Mouse (Mus musculus) forebrain, embryonic 14.5 days (tissue): ENCODE measurements around the gene Otop2. TPM values are rescaled to one million over a fixed set of nuclear protein-coding genes. Genes with fewer than 3 reads are reported as not detected.

ENCODE experiments used
- ATAC-seq: fragments of 200-750 bp; cut with Nextera tagmentation; 2 replicates; pipeline ENCODE4 v1.8.0; 2017; ENCODE audit warnings: mild to moderate bottlenecking, moderate library complexity
- DNase-seq: peaks from one replicate; pipeline ENCODE4 v3.0.0-alpha.2; 2015; ENCODE audit warnings: low spot score
- H3K27ac ChIP-seq: fragments of 300-500 bp; sonication (generic); 2 replicates; pipeline ENCODE4 v1.5.1; 2014; ENCODE audit warnings: low read depth, mild to moderate bottlenecking, control low read depth, low read length, moderate library complexity
- H3K27me3 ChIP-seq: fragments of 300-500 bp; sonication (generic); replicated peaks from 2 replicates; pipeline ENCODE4 v1.6.1; 2014; ENCODE audit warnings: low read length, control low read depth, mixed read lengths; ENCODE audit not compliant: control insufficient read depth, insufficient read depth
- H3K36me3 ChIP-seq: fragments of 300-500 bp; sonication (generic); 2 replicates; pipeline ENCODE4 v1.6.1; 2014; ENCODE audit warnings: low read length, control low read depth; ENCODE audit not compliant: control insufficient read depth, insufficient read depth
- H3K4me1 ChIP-seq: fragments of 300-500 bp; sonication (generic); 2 replicates; pipeline ENCODE4 v1.6.1; 2014; ENCODE audit warnings: antibody characterized with exemption, low read length, control low read depth; ENCODE audit not compliant: control insufficient read depth, insufficient read depth
- H3K4me2 ChIP-seq: fragments of 300-500 bp; sonication (generic); 2 replicates; pipeline ENCODE4 v1.6.1; 2014; ENCODE audit warnings: mild to moderate bottlenecking, control low read depth, low read length
- H3K4me3 ChIP-seq: fragments of 300-500 bp; sonication (generic); 2 replicates; pipeline ENCODE4 v1.5.1; 2014; ENCODE audit warnings: low read depth, low read length, control low read depth
- H3K9ac ChIP-seq: fragments of 300-500 bp; sonication (generic); 2 replicates; pipeline ENCODE4 v1.6.1; 2014; ENCODE audit warnings: mild to moderate bottlenecking, low read length, control low read depth, moderate library complexity
- H3K9me3 ChIP-seq: fragments of 300-500 bp; sonication (generic); replicated peaks from 2 replicates; pipeline ENCODE4 v1.6.1; 2016; ENCODE audit warnings: low read length, control low read depth, mixed read lengths; ENCODE audit not compliant: control insufficient read depth
- WGBS: fragments of 180-500 bp; shearing (Covaris S2); extraction: QIAGEN DNeasy Blood & Tissue Kit; methylation state at CpG from one replicate; pipeline ENCODE4 v1.1.7; 2014; 5-methylcytosine and 5-hydroxymethylcytosine counted together
- polyA plus RNA-seq: library from polyadenylated mRNA; unstranded; fragments of >200 nt; fragmentation: Nextera tagmentation; extraction: Ambion mirVana; gene quantifications from 2 replicates; pipeline ENCODE4 v1.2.1, GENCODE M21; 2014

Gene Otop2
- polyA plus RNA-seq, 1 experiment from 2014 or later = not detected

DNA sequence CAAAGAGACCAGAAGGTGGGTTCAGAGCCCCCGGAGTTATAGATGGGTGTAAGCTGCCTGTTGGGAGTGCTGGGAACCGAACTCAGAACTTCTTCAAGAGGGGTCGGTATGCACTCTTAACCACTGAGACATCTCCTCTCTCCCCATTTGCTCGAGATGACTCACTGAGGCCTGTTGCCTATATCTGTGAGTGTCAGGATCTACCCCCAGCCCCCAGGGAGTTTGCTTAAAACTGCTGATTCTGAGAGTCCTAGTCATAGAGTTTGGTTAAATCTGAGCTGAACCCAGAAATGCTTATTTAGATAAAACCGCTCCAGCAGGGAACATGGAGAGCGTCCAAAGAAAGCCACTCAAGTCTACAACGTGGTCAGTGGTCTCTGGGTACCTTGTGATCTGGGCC lies 32.8 kb upstream of the Otop2 start:
- peaks cover 7% of the 10 kb centered on the region; the same call in 1 of the 2 replicates for H3K36me3 ChIP-seq
- no peak overlapping the region for H3K9ac ChIP-seq
- H3K4me3 ChIP-seq = no peak overlapping the region
- H3K9me3 ChIP-seq = no peaks in the 10 kb centered on the region
- H3K4me2 ChIP-seq = no peak overlapping the region
- no peak overlapping the region for H3K27ac ChIP-seq
- peaks cover 5% of the 10 kb centered on the region; the same call in 1 of the 2 replicates for H3K4me1 ChIP-seq
- 91% methylated on average over 7 of the region's 7 CpGs for WGBS
- ATAC-seq (no peak), DNase-seq (no peak)
- H3K27me3 ChIP-seq = no peaks in the 10 kb centered on the region

- Histone ChIP-seq H3K27ac (no peak overlapping the region), H3K4me1 (peaks cover 5% of the 10 kb centered on the region; the same call in 1 of the 2 replicates), H3K36me3 (0 out of 2 replicates have a peak, but pooled peaks cover 3% of the 10 kb centered on the region), H3K4me3 (no peak overlapping the region), H3K9me3 (no peaks in the 10 kb centered on the region), H3K27me3 (no peaks in the 10 kb centered on the region), H3K9ac (no peak overlapping the region), H3K4me2 (no peak overlapping the region)
- 90% methylated on average over 6 of the region's 6 CpGs for WGBS
- DNase-seq (no peak), ATAC-seq (no peak)
Observed at GRCm38 (mm10) chr11:115274771-115275170, 32.2 kb upstream of the Otop2 start.

- 0 out of 2 replicates have a peak, but pooled peaks cover 3% of the 10 kb centered on the region for H3K36me3 ChIP-seq
- H3K9me3 ChIP-seq = no peaks in the 10 kb centered on the region
- H3K4me1 ChIP-seq = peaks cover 5% of the 10 kb centered on the region; the same call in 1 of the 2 replicates
- H3K4me2 ChIP-seq = peak overlapping the region; percentile 85
- H3K9ac ChIP-seq = no peak overlapping the region
- H3K27me3 ChIP-seq = no peaks in the 10 kb centered on the region
- ATAC-seq (no peak), DNase-seq (no peak)
- no peak overlapping the region for H3K4me3 ChIP-seq
- no peak overlapping the region for H3K27ac ChIP-seq
- 87% methylated on average over 6 of the region's 6 CpGs for WGBS
Observed at GRCm38 (mm10) chr11:115275509-115275908, 31.5 kb upstream of the Otop2 start.

DNA sequence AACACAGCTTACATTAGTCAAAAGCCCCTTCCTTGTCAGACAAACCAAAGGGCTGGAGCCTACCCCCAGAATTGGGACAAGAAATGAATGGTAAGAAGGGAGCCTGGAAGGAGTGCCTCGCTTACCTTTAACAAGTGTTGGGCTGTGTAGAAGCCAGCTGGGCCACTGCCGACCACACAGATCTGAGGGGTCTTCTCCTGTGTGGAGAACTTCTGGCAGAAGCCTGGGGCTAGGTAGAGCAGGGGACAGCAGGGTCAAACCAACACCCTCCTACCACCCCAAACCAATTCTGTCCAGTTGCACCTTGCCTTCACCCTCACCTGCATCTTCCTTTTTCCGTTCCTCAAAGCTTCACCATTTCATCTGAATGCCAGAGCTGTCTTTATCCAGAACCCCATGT lies 31.0 kb upstream of the Otop2 start:
- 61% methylated on average over 3 of the region's 3 CpGs for WGBS
- DNase-seq (no peak), ATAC-seq (no peak)
- no peaks in the 10 kb centered on the region for H3K27me3 ChIP-seq
- H3K27ac ChIP-seq = no peak overlapping the region
- H3K4me1 ChIP-seq = peaks cover 5% of the 10 kb centered on the region; the same call in 1 of the 2 replicates
- peak overlapping the region; percentile 85 for H3K4me2 ChIP-seq
- 0 out of 2 replicates have a peak, but pooled peaks cover 3% of the 10 kb centered on the region for H3K36me3 ChIP-seq
- peak overlapping the region; percentile 61 for H3K4me3 ChIP-seq
- H3K9me3 ChIP-seq = no peaks in the 10 kb centered on the region
- H3K9ac ChIP-seq = peak overlapping the region; percentile 81

- peak within 1 kb of the TSS; percentile 61 for H3K4me3 ChIP-seq
- H3K27ac ChIP-seq = peak within 1 kb of the TSS; percentile 83
- no peaks in the 10 kb centered on the region for H3K9me3 ChIP-seq
- DNase-seq (peak; percentile 100), ATAC-seq (peak; percentile 97)
- 0 out of 2 replicates have a peak, but pooled peaks cover 2% of the 10 kb centered on the region for H3K36me3 ChIP-seq
- peaks cover 5% of the 10 kb centered on the region; the same call in 1 of the 2 replicates for H3K4me1 ChIP-seq
- WGBS = under 1% methylated on average over 42 of the region's 42 CpGs
- peak within 1 kb of the TSS; percentile 81 for H3K9ac ChIP-seq
- no peaks in the 10 kb centered on the region for H3K27me3 ChIP-seq
- peak within 1 kb of the TSS; percentile 85 for H3K4me2 ChIP-seq
Observed at GRCm38 (mm10) chr11:115276780-115277603, 30.0 kb upstream of the Otop2 start, which contains the start of gene Fdxr. Gene Fdxr (minus strand): TSS chr11:115277050.

DNA sequence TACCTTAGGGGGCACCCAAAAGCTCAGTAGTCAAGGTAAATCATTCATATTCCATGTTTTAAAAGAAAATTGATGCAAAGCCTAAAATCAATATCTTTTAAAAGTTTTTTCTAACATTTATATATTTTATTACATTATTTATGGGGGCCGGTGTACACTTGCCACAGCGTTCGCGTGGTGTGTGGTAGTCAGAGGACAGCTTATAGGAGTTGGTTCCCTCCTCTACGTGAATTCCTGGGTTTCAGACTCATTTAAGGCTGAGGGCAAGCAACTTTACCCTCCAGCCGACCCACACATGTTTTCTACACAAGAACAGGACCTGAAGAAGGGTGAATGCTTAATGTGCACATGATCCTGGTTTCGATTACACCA lies 29.4 kb upstream of the Otop2 start:
- H3K9ac ChIP-seq = peak overlapping the region; percentile 69
- peak overlapping the region; percentile 61 for H3K4me3 ChIP-seq
- no peaks in the 10 kb centered on the region for H3K36me3 ChIP-seq
- H3K4me1 ChIP-seq = peaks cover 5% of the 10 kb centered on the region; the same call in 1 of the 2 replicates
- H3K4me2 ChIP-seq = peak overlapping the region; percentile 69
- H3K27me3 ChIP-seq = no peaks in the 10 kb centered on the region
- ATAC-seq (no peak), DNase-seq (no peak)
- H3K9me3 ChIP-seq = no peaks in the 10 kb centered on the region
- H3K27ac ChIP-seq = peak overlapping the region; percentile 65
- 19% methylated on average over 7 of the region's 7 CpGs for WGBS

GRCm38 (mm10) chr11:115278176-115278575 lies 28.8 kb upstream of the Otop2 start:
- DNase-seq = no peak
- no peak for ATAC-seq
- H3K36me3 ChIP-seq = no peaks in the 10 kb centered on the region
- peak overlapping the region; percentile 69 for H3K4me2 ChIP-seq
- H3K27me3 ChIP-seq = no peaks in the 10 kb centered on the region
- H3K9me3 ChIP-seq = no peaks in the 10 kb centered on the region
- H3K27ac ChIP-seq = no peak overlapping the region
- H3K4me1 ChIP-seq = peaks cover 5% of the 10 kb centered on the region; the same call in 1 of the 2 replicates
- no peak overlapping the region for H3K9ac ChIP-seq
- H3K4me3 ChIP-seq = no peak overlapping the region
- 77% methylated on average over 6 of the region's 6 CpGs for WGBS

DNA sequence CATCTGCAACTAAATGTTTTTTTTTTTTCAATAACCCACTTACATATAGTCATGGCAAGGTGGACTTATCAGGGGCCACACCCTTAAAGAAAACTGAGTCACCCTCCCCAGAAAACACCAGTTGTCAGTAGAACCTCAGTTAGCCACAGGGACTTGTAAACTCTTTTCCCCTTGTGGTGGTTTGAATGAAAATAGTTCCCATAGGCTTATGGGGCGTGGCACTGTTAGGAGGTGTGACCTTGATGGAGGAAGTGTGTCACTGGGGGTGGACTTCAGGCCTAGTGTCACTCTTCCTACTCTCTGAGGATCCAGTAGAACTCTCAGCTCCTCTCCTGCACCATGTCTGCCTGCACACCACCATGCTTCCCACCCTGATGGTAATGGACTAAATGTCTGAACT lies 27.2 kb upstream of the Otop2 start:
- H3K4me1 ChIP-seq = peaks cover 5% of the 10 kb centered on the region; the same call in 1 of the 2 replicates
- no peak overlapping the region for H3K27ac ChIP-seq
- ATAC-seq = no peak
- H3K9ac ChIP-seq = no peak overlapping the region
- H3K4me2 ChIP-seq = no peak overlapping the region
- DNase-seq = no peak
- H3K36me3 ChIP-seq = no peaks in the 10 kb centered on the region
- H3K9me3 ChIP-seq = no peaks in the 10 kb centered on the region
- H3K4me3 ChIP-seq = no peak overlapping the region
- no peaks in the 10 kb centered on the region for H3K27me3 ChIP-seq
- WGBS = 76% methylated on average over 1 of the region's 1 CpGs

DNA sequence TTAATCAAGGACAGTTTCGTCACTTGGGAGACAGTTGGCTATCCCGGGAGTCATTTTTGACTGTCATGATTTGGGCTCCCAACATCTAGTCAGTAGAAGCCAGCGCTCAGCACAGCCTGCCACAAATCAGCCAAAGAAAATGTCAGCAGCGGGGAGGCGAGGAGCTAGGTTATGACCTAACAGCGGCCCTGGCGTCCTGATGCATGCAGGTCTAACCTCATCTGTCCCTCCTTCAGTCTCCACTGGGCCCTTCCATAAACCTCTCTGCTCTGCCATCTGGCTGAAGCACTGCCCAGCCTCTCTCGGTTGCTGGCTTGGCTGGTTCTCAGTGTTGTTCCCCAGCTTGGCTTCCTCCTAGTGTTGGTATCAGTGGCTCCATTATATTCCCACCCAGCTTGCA lies 24.7 kb upstream of the Otop2 start:
- H3K36me3 ChIP-seq = no peaks in the 10 kb centered on the region
- no peaks in the 10 kb centered on the region for H3K27me3 ChIP-seq
- DNase-seq = no peak
- no peak for ATAC-seq
- H3K4me2 ChIP-seq = no peak overlapping the region
- H3K9me3 ChIP-seq = no peaks in the 10 kb centered on the region
- H3K27ac ChIP-seq = no peak overlapping the region
- H3K4me1 ChIP-seq = no peaks in the 10 kb centered on the region; the same call in 1 of the 2 replicates
- WGBS = 80% methylated on average over 8 of the region's 8 CpGs
- no peak overlapping the region for H3K4me3 ChIP-seq
- no peak overlapping the region for H3K9ac ChIP-seq
